Mouse (Mus musculus) heart, postnatal 10 days (tissue): ENCODE results near the gene Shmt2. TPM values are rescaled to one million over a fixed set of nuclear protein-coding genes. Genes with fewer than 3 reads are reported as not detected.

ENCODE experiments used
- DNase-seq, 2 experiments: peaks; one replicate each; pipeline ENCODE4 v3.0.0; 2021
- intact Hi-C: fragments of 180-260 bp; cut with DNase I; formaldehyde crosslinking; loops from one replicate; pipeline ENCODE4 v1.15.1; 2025
- total RNA-seq, 2 experiments: library from RNA; stranded (reverse); gene quantifications; 2 replicates each; pipeline ENCODE4 v1.2.3; 2021

The Shmt2 gene
- total RNA-seq, 2 experiments from 2014 or later, result 41.3 to 41.7 TPM

DNA sequence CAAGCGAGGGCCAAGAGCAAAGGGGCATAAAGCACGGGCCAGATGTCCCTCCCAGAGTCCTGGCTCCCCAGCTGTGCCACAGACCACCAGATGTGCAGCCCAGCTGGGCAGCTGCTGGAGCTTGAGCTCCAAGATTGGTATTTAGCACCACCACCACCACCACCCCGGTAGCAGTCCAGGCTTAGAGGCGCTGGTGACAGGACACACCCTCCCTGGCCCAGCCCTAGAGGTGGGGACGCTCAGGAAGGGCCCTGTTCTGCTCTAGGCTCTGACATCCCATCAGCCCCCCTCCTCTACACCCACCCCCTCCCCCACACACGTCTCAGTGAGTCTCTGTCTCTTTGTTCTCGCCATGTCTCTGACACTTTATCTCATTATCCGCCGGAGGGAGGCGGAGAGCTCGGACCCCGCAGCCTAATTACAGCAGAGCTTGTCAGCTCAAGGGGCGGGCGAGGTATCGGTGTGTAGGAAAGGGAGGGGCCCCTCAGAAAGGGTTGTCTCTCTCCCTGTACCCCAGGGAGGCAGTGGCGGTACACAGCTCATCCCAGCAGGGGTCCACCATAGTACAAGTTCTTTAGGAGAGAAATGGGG is 8.6 kb downstream of the Shmt2 start:
- no peak for DNase-seq
- intact Hi-C loops, result loop anchor here (1.0 kb wide), 1 partner anchor 23 kb away; no protein-coding TSS in a partner anchor

DNA sequence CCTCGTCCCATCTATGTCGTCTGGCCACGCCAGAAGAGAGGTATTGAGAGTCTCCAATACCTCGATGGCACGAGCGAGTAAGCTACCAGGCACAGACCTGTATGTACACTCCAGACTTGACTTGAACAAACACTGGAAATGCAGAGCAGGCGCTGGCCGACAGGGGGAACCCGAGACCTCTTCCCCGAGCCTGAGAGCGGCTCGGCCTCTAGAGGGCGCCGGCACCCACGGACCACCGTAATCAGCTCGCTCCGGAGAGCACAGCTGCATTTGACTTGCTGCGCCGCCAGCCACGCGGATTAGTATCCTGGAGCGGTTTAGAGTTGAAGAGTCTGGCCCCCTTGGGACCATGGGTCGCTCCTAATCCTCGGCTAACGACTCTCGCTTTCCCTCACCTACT is 9.4 kb downstream of the Shmt2 start:
- intact Hi-C loops, result loop anchor here (1.0 kb wide), 1 partner anchor 23 kb away; no protein-coding TSS in a partner anchor
- peak; percentile 95 to 98 for DNase-seq

DNA sequence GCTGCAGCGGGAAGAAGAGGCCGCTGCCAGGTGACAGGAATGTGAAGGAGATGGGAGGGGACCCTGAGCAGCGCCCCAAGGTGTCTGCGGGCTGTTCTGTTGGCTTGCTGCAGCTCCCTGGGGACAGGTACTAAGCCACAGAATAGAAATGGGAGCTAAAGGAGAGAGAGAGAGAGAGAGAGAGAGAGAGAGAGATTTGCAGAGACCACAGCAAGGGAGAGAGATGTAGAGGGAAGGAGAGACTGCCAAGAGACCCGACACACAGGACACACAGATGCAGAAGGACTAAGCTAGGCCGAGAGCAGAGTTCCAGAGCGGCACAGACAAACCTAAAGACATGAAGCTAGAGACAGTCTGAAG is 10.0 kb downstream of the Shmt2 start:
- DNase-seq, result no peak

DNA sequence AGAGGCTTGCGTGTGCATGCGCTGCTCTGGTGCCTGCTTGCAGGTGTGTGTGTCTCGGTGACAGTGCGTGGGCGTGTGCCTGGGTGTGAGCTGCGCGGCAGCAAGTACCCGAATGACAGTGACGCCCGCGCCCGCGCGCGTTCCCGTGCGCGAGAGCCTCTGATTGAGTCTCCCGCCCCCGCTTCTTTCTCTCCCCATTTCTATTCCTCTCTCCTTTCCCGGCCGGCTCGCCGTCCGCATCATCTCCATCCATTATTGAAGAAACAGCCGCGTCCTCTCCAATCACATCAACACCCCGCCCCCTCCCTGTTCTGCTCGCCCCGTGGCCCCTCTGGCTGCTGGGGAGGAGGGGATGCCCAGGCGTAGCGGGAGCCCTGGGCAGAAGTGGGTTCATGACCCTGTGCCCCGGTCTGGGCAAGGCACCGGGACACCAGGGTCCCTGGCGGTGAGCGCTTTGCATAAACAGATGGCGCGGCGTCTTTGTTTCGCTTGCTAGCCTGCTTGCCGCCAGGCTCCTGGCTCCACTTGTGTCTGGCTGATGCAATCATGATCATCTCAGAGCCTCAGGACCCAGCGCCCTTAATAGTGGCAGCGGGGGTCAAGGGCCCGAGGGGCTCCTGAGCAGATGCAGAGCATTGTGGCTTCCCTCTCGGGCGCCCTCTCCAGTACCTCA is 10.5 kb downstream of the Shmt2 start:
- peak in 1 of 2 experiments; percentile 45 for DNase-seq
- intact Hi-C loops, result no loop called here

More for the DNA sequence above, 10.0 kb downstream of the Shmt2 start:
- intact Hi-C loops, result no loop called here

DNA sequence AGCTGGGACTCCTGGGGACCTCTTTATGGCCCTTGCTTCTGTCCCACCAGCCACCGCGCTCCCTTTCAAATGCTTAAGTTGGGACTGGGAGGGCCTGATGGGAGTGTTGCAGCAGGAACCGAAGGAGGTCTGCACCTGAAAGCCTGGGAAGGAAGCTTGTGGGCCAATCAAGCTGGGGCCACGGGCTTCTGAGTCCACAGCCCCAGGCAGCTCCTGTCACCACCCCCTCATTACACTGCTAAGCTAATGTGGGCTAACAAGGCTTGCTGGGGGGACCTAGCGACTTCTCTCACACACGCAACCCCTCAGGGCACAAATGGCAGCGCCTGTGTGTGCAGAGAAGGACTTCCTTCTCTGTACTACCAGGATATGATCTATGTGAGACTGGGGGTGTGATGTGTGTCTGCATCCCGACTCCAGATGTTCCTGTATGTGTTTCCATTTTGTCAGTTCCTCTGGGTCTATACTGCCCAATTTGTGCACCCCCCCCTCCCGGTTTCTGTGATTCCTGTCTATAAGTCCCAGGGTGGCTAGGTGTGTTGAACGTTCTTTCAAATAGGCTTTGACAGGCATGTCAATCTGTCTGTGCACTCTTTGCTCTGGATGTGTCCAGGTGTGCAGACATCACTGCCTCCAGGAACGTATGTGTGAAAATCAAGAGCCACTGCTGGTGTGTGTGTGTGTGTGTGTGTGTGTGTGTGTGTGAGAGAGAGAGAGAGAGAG is 11.2 kb downstream of the Shmt2 start:
- DNase-seq, result no peak
- intact Hi-C loops, result no loop called here

DNA sequence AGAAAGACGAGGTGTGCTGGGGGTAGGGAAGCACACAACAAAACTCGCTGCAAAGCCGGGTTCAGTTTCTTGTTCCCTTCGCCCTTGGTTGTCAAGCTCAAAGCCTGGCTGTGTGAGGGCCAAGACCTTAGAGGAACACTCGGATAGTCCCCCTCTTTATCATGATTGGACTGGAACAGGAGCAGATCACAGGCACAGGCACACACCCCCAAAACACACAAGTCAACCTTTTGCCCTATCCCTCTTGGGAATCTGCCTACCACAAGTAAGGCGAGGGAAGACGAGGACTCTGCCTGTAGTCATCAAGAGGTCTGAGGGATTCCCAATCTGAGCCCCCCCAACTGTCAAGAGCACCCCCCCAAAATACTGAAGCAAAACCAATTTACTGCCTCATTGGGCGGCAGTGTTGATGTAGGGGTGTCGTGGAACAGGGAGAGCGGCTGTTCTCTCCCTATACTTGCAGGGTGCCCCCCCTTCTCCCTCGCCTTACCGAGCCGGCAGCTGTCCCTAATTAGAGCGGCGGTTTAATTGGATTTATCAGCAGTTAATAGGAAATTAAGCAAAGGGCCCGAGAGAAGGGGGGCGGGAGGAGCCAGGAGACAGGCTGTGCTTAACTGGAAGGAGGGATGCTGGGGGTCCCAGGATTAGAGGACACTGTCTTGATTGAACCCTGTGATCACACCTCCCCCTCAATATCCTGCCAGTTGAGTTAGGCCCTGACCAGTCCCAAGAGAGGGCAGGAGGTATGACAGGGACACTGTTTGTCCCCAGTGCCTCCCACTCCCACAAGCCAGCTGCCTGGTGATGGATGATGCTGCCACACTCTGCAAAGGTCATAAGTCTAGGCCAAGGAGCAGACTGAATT is 12.2 kb downstream of the Shmt2 start:
- intact Hi-C loops, result no loop called here
- DNase-seq, result no peak

DNA sequence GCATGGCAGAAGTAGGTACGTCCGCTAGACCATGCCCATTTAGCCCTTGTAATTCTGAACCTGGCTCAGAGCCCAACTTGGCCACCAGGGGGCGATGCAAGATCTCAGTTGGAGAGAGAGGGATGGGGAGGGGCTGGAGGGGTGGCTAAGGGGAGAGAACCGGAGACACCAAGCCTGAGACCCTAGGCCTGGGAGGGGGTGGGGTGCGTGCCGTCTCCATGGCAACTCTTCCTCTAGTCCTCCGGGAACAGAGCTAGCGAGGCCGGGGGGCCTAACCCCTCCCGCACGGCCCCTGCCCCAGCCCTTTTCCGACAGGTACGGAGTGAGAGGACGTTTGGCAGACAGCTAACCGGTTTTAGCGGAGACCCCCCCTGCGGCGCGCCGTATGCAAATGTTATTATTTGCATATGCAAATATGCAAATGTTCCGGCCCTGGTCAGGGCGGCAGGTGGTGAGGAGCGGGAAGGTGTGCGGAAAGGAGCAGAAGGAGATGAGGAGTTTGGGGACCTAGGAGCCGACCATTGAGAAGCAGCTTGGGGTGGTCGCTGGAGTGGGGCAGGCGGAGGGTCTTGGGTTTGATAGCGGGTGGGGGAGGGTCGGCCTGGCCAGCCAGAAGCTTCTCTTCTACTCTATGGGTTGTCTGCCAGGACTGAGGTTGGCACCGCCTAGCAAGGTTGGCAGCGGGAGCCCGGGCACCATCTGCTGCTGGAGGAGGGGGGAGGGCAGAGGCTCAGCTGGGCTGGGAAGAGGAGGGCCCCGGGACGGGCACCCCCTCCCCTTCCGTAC is 13.0 kb downstream of the Shmt2 start:
- intact Hi-C loops, result no loop called here
- peak; percentile 81 to 92 for DNase-seq

DNA sequence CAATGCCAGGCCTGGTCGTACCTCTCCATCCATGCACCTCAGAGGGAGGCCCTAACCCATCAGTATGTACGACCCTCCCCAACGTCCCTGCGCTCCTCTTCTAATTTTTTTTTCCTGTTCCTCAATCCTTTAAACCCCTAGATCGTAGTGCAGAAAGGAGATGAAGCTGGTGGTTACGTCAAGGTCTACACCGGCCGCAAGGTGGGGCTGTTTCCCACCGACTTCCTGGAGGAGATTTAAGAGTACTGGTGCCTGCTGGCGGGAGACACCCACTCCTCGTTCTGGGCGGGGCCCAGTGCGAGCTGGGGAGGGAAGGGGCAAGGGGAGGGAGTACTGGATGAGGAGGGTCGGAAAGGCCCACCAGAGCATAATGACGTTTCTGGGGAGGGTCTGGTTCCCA is 14.0 kb downstream of the Shmt2 start:
- intact Hi-C loops, result loop anchor here (1.0 kb wide), 1 partner anchor 30 kb away; no protein-coding TSS in a partner anchor

DNA sequence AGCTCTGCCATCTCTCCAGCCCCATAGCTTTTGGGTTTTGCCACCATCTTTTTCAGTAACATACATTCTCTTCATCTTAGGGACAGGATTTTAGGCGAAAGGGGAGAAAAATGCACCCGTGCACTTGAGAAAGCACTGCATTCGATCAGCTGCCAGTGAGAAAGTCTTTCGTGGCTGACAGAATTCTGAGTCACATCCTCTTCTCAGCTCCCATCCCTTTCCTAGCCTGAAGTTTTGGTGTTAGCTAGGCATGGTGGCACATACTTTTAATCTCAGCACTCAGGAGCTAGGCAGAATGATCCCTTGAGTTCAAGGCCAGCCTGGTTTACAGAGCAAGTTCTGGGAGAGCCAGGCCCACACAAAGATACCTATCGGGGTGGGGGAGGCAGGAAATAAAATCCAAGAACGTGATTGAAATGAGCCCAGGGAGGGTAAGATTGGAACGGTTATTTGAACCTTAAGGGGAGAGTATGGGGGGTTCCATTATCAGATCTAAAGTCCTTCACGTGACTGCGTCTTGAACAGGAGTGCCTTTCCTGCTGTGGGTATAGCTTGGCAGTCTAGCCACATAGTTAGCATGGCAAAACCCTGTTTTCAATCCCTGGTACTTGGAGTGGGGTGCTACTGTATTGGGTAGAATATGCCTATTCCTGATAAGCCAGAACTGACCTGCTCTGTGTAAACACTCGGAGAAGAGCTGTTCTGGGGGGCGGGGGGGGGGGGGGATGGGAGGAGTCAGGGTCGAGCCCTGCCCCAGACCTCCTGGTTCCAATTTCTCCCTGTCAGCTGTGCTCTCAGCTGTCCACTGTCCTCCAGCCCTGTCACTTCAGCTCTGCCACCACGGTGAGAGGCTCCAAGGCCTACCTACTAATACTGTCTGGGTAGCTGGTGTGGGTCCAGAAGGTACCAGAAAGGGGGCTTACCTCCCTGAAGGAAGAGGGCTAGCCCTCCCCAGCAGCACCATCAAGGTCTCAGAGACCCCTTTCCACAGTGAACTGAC is 21.1 kb downstream of the Shmt2 start, which contains the start of gene Stac3:
Gene Stac3 (plus strand): TSS at position 793 of the 1,000 bp plus-strand sequence.
- no peak for DNase-seq
- intact Hi-C loops, result no loop called here

More for the DNA sequence above, 14.0 kb downstream of the Shmt2 start:
- DNase-seq, result peak; percentile 71 to 86

DNA sequence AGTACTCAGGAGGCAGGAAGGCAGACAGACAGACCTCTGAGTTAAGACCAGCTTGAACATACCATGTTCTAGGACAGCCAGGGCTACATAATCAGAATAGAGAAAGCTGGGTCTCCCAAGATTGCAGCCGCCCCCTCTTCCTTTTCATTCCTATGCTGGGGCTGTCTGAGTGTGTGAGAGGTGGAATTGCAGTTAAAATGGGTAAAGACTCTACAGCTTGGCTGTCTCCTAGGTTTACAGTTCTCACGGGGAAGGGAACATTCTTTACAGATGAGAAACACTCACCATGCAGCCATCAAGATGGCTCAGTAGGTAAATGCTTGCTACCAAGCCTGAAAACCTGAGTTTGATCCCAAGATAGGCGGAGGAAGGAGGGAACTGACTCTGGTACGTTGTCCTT is 22.2 kb downstream of the Shmt2 start:
- no peak for DNase-seq
- intact Hi-C loops, result no loop called here

DNA sequence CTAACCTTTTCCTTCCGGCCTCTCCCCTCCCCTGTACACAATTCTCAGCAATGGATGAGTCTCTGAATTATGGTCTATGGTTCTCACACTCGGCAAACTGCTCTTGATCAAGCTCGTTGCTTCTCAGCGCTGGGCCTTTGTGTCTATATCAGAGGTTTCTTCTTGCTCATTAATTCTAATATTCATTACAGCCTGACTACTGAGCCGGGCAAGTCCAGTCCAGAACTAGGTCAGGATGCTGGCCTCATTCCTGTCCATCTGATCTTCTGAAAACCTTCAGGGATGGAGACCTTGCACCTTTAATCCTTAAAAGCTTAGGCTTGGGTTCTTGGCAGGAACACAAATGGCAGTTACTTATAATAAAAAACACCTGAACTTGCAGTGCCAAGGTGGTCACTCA is 22.7 kb downstream of the Shmt2 start:
- intact Hi-C loops, result no loop called here
- DNase-seq, result no peak

DNA sequence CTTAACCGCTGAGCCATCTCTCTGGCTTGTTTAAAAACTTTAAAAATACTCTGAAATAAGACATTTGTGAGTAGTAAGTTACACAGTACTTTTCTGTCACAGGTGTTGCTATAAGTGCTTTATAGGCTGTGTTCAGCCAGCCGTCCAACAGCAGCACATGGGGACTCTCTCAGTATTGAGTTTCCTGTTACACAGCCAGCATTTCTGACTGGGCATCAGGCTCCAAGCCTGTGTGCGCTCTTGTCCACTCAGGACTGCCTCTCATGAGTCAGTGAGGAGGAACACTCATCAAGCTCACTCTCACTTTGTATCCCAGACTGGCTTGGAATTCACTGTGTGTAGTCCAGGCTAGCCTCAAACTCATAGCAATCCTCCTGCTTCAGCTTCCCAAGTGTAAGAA is 26.1 kb downstream of the Shmt2 start:
- DNase-seq, result no peak
- intact Hi-C loops, result no loop called here

DNA sequence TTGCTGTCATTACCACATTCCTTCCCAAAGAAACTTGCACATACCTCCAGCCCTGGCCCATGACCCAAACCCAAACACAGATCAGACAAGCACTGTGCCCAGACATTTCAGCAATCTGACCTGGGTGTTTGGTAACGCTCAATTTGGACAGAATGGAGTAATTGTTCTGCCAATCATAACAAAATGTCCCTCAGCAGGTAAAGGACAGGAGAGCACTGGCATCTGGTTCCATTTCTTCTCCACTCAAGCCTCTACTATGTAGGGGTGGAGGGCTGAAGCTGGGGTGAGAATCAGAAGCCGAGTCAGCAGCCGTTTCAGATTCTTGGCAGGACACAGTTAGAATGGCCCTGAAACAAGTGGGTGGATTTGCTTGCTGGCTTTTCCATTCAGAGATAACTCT is 30.1 kb downstream of the Shmt2 start:
- no peak for DNase-seq

DNA sequence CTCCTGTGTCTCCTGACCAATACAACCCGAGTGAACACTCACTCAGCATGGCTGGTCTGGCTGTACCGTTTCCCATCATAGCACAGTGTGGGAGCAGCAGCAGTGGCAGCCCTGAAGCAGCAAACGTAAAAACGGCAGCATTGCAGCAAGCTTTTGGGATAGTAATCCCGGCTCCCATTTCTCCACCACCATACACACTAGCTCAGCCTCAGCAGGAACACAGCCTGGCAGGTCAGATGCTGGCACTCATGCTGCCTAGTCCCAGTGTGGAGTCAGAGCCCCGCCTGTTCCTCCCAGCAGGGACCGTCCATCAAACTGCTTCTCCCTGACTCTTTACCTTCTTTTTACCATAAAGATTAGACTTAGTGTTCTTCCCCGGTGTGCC is 31.1 kb downstream of the Shmt2 start:
- no peak for DNase-seq
- intact Hi-C loops, result no loop called here

More for the DNA sequence above, 30.1 kb downstream of the Shmt2 start:
- intact Hi-C loops, result no loop called here

DNA sequence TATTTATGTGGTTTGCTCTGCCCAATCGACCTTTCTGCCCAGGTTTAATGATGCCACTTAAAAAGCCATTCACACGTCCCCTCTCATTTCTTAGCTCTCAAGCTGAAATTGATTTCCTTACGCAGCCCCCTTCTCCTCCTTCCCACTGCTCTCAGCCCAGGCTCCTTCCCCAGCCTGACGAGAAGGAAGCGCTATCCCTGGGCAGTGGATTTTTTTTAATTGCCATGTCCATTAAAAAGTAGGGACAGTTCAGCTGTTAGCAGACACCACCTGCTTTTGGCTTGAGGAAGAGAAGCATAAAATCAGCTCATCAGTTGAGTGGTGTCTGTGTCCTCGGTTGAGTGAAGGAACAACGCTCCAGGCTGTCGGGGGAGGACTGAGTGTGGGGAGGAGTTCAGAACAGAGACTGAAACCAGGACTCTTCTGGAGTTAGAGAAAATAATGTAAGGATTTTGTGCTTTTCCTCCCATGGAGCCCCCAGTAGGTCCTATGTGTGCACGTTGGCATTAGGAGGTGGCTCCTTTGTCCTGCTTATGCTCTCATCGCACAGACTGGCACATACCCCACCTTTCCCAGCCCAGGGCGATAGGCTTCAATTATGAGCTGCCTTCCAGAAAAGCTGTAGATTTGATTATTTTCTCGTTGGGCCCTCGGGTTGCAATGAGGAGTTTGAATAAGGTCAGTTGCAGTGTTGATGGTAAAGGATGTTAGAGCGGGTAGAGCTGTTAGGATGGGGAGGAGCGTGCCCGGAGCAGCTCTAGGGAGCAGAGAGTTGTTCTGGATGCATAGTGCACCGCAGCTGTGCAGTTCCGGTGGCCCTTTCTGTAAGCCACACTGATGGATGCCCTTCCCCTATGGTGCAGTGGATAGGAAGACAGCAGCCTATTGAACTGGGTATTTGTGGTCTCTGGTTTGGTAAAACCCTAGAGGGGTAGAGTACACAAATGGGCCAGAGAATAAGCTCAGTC is 31.8 kb downstream of the Shmt2 start:
- intact Hi-C loops, result no loop called here
- DNase-seq, result no peak

DNA sequence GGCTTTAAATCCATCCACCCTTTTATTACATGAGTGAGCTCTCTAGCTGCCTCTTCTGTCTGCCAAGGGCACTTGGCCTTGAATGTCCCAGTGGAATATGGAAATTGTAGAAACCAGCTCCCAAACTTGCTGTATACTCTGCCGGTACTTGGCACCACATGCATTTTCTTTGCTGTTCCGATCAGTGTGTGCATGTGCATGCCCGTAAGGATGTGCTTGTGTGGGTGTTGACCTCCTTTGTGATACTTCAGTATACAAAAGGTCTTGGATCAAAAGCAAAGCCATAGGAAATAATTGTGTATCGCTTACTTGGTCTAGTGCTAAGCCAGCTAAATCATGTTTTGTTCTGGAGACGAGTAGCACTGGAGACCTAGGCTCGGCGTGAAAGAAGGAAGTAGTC is 33.4 kb downstream of the Shmt2 start:
- no peak for DNase-seq
- intact Hi-C loops, result no loop called here

DNA sequence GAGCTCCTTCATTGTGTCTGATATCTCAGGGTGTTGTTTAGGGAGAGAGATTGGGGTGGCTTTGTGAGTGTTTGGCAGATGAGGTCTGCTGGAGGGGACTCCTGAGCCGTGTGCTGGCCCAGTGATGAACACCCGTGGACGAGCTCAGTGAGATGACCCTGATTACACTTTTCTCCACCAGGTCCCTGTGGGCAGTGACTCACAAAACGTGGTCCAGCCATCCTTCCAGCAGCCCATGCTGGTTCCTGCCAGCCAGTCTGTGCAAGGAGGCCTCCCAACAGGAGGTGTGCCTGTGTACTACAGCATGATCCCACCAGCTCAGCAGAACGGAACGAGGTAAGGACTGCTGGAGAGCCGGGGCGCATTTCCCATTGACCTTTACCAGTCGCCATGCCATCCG is 37.0 kb downstream of the Shmt2 start:
- DNase-seq, result no peak
- intact Hi-C loops, result no loop called here
